8 mouse cellular contexts compared by ENCODE assay signal in genomic region chr4:108300266-108300665, GRCm38 (mm10). TPM values are rescaled to one million over a fixed set of nuclear protein-coding genes. Genes with fewer than 3 reads are reported as not detected.
DNase-seq lines count a peak whose midpoint lies in the region; ATAC-seq and TF ChIP-seq lines count a peak whose summit lies in the region.

No protein-coding gene starts in this region.

- no peaks in the 10 kb centered on the region for H3K9me3 ChIP-seq in lung, embryonic 15.5 days
- H3K9me3 ChIP-seq in heart, embryonic 15.5 days (replicated peaks) = no peaks in the 10 kb centered on the region; the same call in 1 of the 2 replicates
- no peaks in the 10 kb centered on the region for H3K9me3 ChIP-seq in stomach, embryonic 15.5 days

- WGBS in lung, embryonic 15.5 days = 1% methylated on average over 14 of the region's 14 CpGs
- 0% methylated on average over 14 of the region's 14 CpGs for WGBS in heart, embryonic 15.5 days
- under 1% methylated on average over 14 of the region's 14 CpGs for WGBS in liver, adult 2 months
- WGBS in stomach, embryonic 15.5 days = 1% methylated on average over 14 of the region's 14 CpGs

- DNase-seq in adrenal gland, postnatal 25 days = peak; percentile 18
- no peak for DNase-seq in adrenal gland, adult 8-10 months
- no peak for DNase-seq in lung, postnatal 36 days
- no peak for DNase-seq in liver, adult 2 months (ENCODE audit: extremely low read depth, low read depth, low spot score)
- no peak for DNase-seq in left cerebral cortex, adult 9 months (ENCODE audit: low spot score in 2 of 2)

- H3K4me3 ChIP-seq in lung, embryonic 15.5 days = peak overlapping the region; percentile 99
- peak overlapping the region; percentile 96 for H3K4me3 ChIP-seq in heart, embryonic 15.5 days
- H3K4me3 ChIP-seq in liver, adult 2 months (ENCODE audit: insufficient read depth, low read depth, low read length) = peak overlapping the region; percentile 97
- peak overlapping the region; percentile 97 for H3K4me3 ChIP-seq in stomach, embryonic 15.5 days (replicated peaks)

- H3K36me3 ChIP-seq in lung, embryonic 15.5 days = no peaks in the 10 kb centered on the region
- H3K36me3 ChIP-seq in heart, embryonic 15.5 days = no peaks in the 10 kb centered on the region
- H3K36me3 ChIP-seq in liver, adult 2 months (ENCODE audit: control insufficient read depth, insufficient read depth, low read length) = no peaks in the 10 kb centered on the region
- H3K36me3 ChIP-seq in stomach, embryonic 15.5 days = no peaks in the 10 kb centered on the region

- peaks cover 38% of the 10 kb centered on the region for H3K79me2 ChIP-seq in liver, adult 2 months (ENCODE audit: control insufficient read depth, insufficient read depth, low read length)

- no peak for TF ChIP-seq CTCF in liver, adult 2 months (IDR thresholded peaks at IDR 0.05; ENCODE audit: low read depth, low read length)

- H3K27me3 ChIP-seq in lung, embryonic 15.5 days = no peaks in the 10 kb centered on the region
- H3K27me3 ChIP-seq in heart, embryonic 15.5 days = no peaks in the 10 kb centered on the region
- no peaks in the 10 kb centered on the region for H3K27me3 ChIP-seq in liver, adult 2 months (ENCODE audit: control insufficient read depth, insufficient read depth, low read length)
- no peaks in the 10 kb centered on the region for H3K27me3 ChIP-seq in stomach, embryonic 15.5 days (replicated peaks)

- peak overlapping the region; percentile 76 for H3K4me2 ChIP-seq in lung, embryonic 15.5 days
- H3K4me2 ChIP-seq in heart, embryonic 15.5 days = peak overlapping the region; percentile 82
- H3K4me2 ChIP-seq in stomach, embryonic 15.5 days = peak overlapping the region; percentile 75

- ATAC-seq in lung, embryonic 15.5 days (ENCODE audit: borderline replicate concordance, extremely low read depth, low FRiP score, low TSS enrichment) = peak; percentile 8; the same call in 1 of the 2 replicates
- 0 out of 2 replicates have a peak, but pooled peaks have one; percentile 2 for ATAC-seq in heart, embryonic 15.5 days (replicated peaks; ENCODE audit: insufficient number of reproducible peaks, insufficient read depth, low FRiP score, low read depth)
- no peak for ATAC-seq in stomach, embryonic 15.5 days (ENCODE audit: insufficient read depth, low FRiP score, low read depth)

- H3K9ac ChIP-seq in lung, embryonic 15.5 days = peak overlapping the region; percentile 98
- peak overlapping the region; percentile 96 for H3K9ac ChIP-seq in heart, embryonic 15.5 days
- H3K9ac ChIP-seq in liver, adult 2 months (ENCODE audit: low read depth, low read length) = peak overlapping the region; percentile 99
- peak overlapping the region; percentile 94 for H3K9ac ChIP-seq in stomach, embryonic 15.5 days

- H3K4me1 ChIP-seq in lung, embryonic 15.5 days = peaks cover 16% of the 10 kb centered on the region
- H3K4me1 ChIP-seq in heart, embryonic 15.5 days (replicated peaks) = peaks cover 17% of the 10 kb centered on the region
- H3K4me1 ChIP-seq in liver, adult 2 months (ENCODE audit: control insufficient read depth, insufficient read depth, low read length) = peaks cover 8% of the 10 kb centered on the region
- peaks cover 6% of the 10 kb centered on the region; the same call in 1 of the 2 replicates for H3K4me1 ChIP-seq in stomach, embryonic 15.5 days

- no peak for TF ChIP-seq POLR2A in liver, adult 2 months (IDR thresholded peaks at IDR 0.05; ENCODE audit: extremely low read depth, insufficient read depth, low read length)

- peak overlapping the region; percentile 90 for H3K27ac ChIP-seq in lung, embryonic 15.5 days
- H3K27ac ChIP-seq in heart, embryonic 15.5 days = peak overlapping the region; percentile 94
- peak overlapping the region; percentile 93 for H3K27ac ChIP-seq in liver, adult 2 months (replicated peaks; ENCODE audit: insufficient read depth, low read depth, low read length)
- H3K27ac ChIP-seq in stomach, embryonic 15.5 days = peak overlapping the region; percentile 92

RNA-seq across cellular contexts. Expression of gene Zyg11b, which starts 0.6 kb away (rescaled TPM):
- 44.2 and 54.6 TPM in 2 replicates for total RNA-seq in adrenal gland, postnatal 25 days (2021)
- total RNA-seq in adrenal gland, adult 8-10 months (2022) = 10 to 100 TPM; 42.6 to 60.9 (median 46.0) TPM
- 9.5 and 9.9 TPM in 2 replicates for polyA plus RNA-seq in lung, embryonic 15.5 days (2015; fragmentation: Nextera tagmentation; extraction: Ambion mirVana)
- 6.7 and 8.3 TPM in 2 replicates for polyA plus RNA-seq in heart, embryonic 15.5 days (2015; fragmentation: Nextera tagmentation; extraction: Ambion mirVana)
- 25.4 and 28.8 TPM in 2 replicates for total RNA-seq in liver, adult 2 months (2014; rRNA removed)
- polyA plus RNA-seq in liver, adult 2 months (2012; rRNA removed) = 5.8 and 6.4 TPM in 2 replicates
- 9.7 and 11.4 TPM in 2 replicates for polyA plus RNA-seq in stomach, embryonic 15.5 days (2015; fragmentation: Nextera tagmentation; extraction: Ambion mirVana)

RNA-seq across cellular contexts. Expression of gene Coa7, which starts 27.7 kb away (rescaled TPM):
- total RNA-seq in adrenal gland, postnatal 25 days (2021) = 33.9 and 55.8 TPM in 2 replicates
- total RNA-seq in adrenal gland, adult 8-10 months (2022) = 10 to 100 TPM; 38.0 to 61.1 (median 44.6) TPM
- polyA plus RNA-seq in lung, embryonic 15.5 days (2015; fragmentation: Nextera tagmentation; extraction: Ambion mirVana) = 45.2 and 47.3 TPM in 2 replicates
- polyA plus RNA-seq in heart, embryonic 15.5 days (2015; fragmentation: Nextera tagmentation; extraction: Ambion mirVana) = 41.2 and 48.0 TPM in 2 replicates
- total RNA-seq in liver, adult 2 months (2014; rRNA removed) = 11.7 and 16.3 TPM in 2 replicates
- polyA plus RNA-seq in liver, adult 2 months (2012; rRNA removed) = 19.3 and 21.9 TPM in 2 replicates
- polyA plus RNA-seq in stomach, embryonic 15.5 days (2015; fragmentation: Nextera tagmentation; extraction: Ambion mirVana) = 45.3 and 53.9 TPM in 2 replicates
